Mouse (Mus musculus): ENCODE data around the gene Abca17.

The Abca17 gene

GRCm38 (mm10) chr17:24346831-24347230 is 4.0 kb downstream of the Abca17 start:
- DNase-seq (ENCODE audit: low spot score in 2 of 2), result no peak

- DNase-seq (ENCODE audit: low spot score in 2 of 2), result peak; percentile 32 to 43
These were observed 6.2 kb downstream of the Abca17 start for GRCm38 (mm10) chr17:24344672-24345071.

- no peak for DNase-seq (ENCODE audit: low spot score in 2 of 2)
These were observed 23.2 kb downstream of the Abca17 start for GRCm38 (mm10) chr17:24327656-24328055.

- DNase-seq (ENCODE audit: low spot score in 2 of 2), result no peak
These were observed 25.8 kb downstream of the Abca17 start for GRCm38 (mm10) chr17:24325051-24325450.

- DNase-seq (ENCODE audit: low spot score in 2 of 2), result no peak
These were observed 30.0 kb downstream of the Abca17 start for GRCm38 (mm10) chr17:24320826-24321225.

GRCm38 (mm10) chr17:24307500-24307899 is 43.4 kb downstream of the Abca17 start:
- peak; percentile 28 to 31 for DNase-seq (ENCODE audit: low spot score in 2 of 2)

- DNase-seq (ENCODE audit: low spot score in 2 of 2), result no peak
These were observed 50.2 kb downstream of the Abca17 start for GRCm38 (mm10) chr17:24300651-24301050.

GRCm38 (mm10) chr17:24289338-24289737 is 61.5 kb downstream of the Abca17 start:
- DNase-seq (ENCODE audit: low spot score in 2 of 2), result no peak

GRCm38 (mm10) chr17:24288477-24288876 is 62.4 kb downstream of the Abca17 start:
- DNase-seq (ENCODE audit: low spot score in 2 of 2), result no peak

GRCm38 (mm10) chr17:24285680-24286079 is 65.2 kb downstream of the Abca17 start:
- DNase-seq (ENCODE audit: low spot score in 2 of 2), result no peak

GRCm38 (mm10) chr17:24283266-24283818 is 67.5 kb downstream of the Abca17 start:
- DNase-seq (ENCODE audit: low spot score in 2 of 2), result no peak

- no peak for DNase-seq (ENCODE audit: low spot score in 2 of 2)
These were observed 68.2 kb downstream of the Abca17 start for GRCm38 (mm10) chr17:24282637-24283036.

GRCm38 (mm10) chr17:24279907-24280306 is 71.0 kb downstream of the Abca17 start:
- no peak for DNase-seq (ENCODE audit: low spot score in 2 of 2)

GRCm38 (mm10) chr17:24267133-24267532 is 83.7 kb downstream of the Abca17 start:
- DNase-seq (ENCODE audit: low spot score in 2 of 2), result no peak

- no peak for DNase-seq (ENCODE audit: low spot score in 2 of 2)
These were observed 86.1 kb downstream of the Abca17 start for GRCm38 (mm10) chr17:24264766-24265165.

- no peak for DNase-seq (ENCODE audit: low spot score in 2 of 2)
These were observed 90.4 kb downstream of the Abca17 start for GRCm38 (mm10) chr17:24260516-24260915.

GRCm38 (mm10) chr17:24259702-24260101 is 91.2 kb downstream of the Abca17 start:
- DNase-seq (ENCODE audit: low spot score in 2 of 2), result no peak

GRCm38 (mm10) chr17:24258981-24259380 is 91.9 kb downstream of the Abca17 start:
- no peak for DNase-seq (ENCODE audit: low spot score in 2 of 2)

- no peak for DNase-seq (ENCODE audit: low spot score in 2 of 2)
These were observed 98.5 kb downstream of the Abca17 start for GRCm38 (mm10) chr17:24252329-24252728.

GRCm38 (mm10) chr17:24251320-24252069 is 99.4 kb downstream of the Abca17 start, which contains the start of gene Ccnf:
Gene Ccnf (minus strand): TSS chr17:24251484.
- peak; percentile 98 for DNase-seq (ENCODE audit: low spot score in 2 of 2)

GRCm38 (mm10) chr17:24250988-24251319 is 99.9 kb downstream of the Abca17 start:
- DNase-seq (ENCODE audit: low spot score in 2 of 2), result no peak

GRCm38 (mm10) chr17:24248641-24249040 is 102.2 kb downstream of the Abca17 start:
- no peak for DNase-seq (ENCODE audit: low spot score in 2 of 2)

- no peak for DNase-seq (ENCODE audit: low spot score in 2 of 2)
These were observed 106.8 kb downstream of the Abca17 start for GRCm38 (mm10) chr17:24244061-24244460.
